Mouse (Mus musculus): ENCODE measurements around the gene Rpf1. TPM values are rescaled to one million over a fixed set of nuclear protein-coding genes. Genes with fewer than 3 reads are reported as not detected.

Rpf1 gene
- total and polyA plus RNA-seq, 3 experiments: 5.8 to 15.3 (median 13.0) TPM

- Histone ChIP-seq H3K27me3 (ENCODE audit: control insufficient read depth, insufficient read depth, low read length) (no peaks in the 10 kb centered on the region), H3K4me3 (peak within 1 kb of the TSS; percentile 92), H3K9ac (ENCODE audit: low read depth, low read length) (peak within 1 kb of the TSS; percentile 99), H3K27ac (peak within 1 kb of the TSS; percentile 98), H3K79me2 (replicated peaks; ENCODE audit: control insufficient read depth, insufficient read depth, low read length) (peaks cover 7% of the 10 kb centered on the region), H3K4me1 (ENCODE audit: control insufficient read depth, insufficient read depth, low read length) (peaks cover 15% of the 10 kb centered on the region), H3K36me3 (ENCODE audit: control insufficient read depth, insufficient read depth, low read length) (peaks cover 32% of the 10 kb centered on the region)
- under 1% methylated on average over 67 of the region's 88 CpGs for WGBS
- no peak for TF ChIP-seq EP300 (IDR thresholded peaks at IDR 0.05; ENCODE audit: insufficient read depth, low read depth, low read length)
- TF ChIP-seq POLR2A (IDR thresholded peaks at IDR 0.05; ENCODE audit: insufficient read depth, low read depth, low read length): peak; percentile 62; the same call in 1 of the 2 replicates
- peak; percentile 92 to 94 for DNase-seq
- intact Hi-C loops (cut with DNase I): loop anchor here (1.0 to 5.0 kb wide), 3 partner anchors 21 to 152 kb away; partner anchors contain the start of gene Rpf1
Observed at GRCm38 (mm10) chr3:146499431-146500002, 21.7 kb downstream of the Rpf1 start, which contains the start of the genes Spata1 and Gng5. TSS of gene Spata1 (minus strand) at chr3:146499753. TSS of gene Gng5 (plus strand) at chr3:146499807.

GRCm38 (mm10) chr3:146498989-146499388 is 22.2 kb downstream of the Rpf1 start:
- no peaks in the 10 kb centered on the region for H3K27me3 ChIP-seq (ENCODE audit: control insufficient read depth, insufficient read depth, low read length)
- peak overlapping the region; percentile 98 for H3K27ac ChIP-seq
- intact Hi-C loops (cut with DNase I): loop anchor here (1.0 to 5.0 kb wide), 2 partner anchors 49 to 152 kb away; no protein-coding TSS in a partner anchor
- H3K9ac ChIP-seq (ENCODE audit: low read depth, low read length): peak overlapping the region; percentile 99
- DNase-seq: no peak
- peaks cover 28% of the 10 kb centered on the region for H3K36me3 ChIP-seq (ENCODE audit: control insufficient read depth, insufficient read depth, low read length)
- H3K4me3 ChIP-seq: peak overlapping the region; percentile 92
- H3K79me2 ChIP-seq (replicated peaks; ENCODE audit: control insufficient read depth, insufficient read depth, low read length): peaks cover 7% of the 10 kb centered on the region
- H3K4me1 ChIP-seq (ENCODE audit: control insufficient read depth, insufficient read depth, low read length): peaks cover 14% of the 10 kb centered on the region
- TF ChIP-seq POLR2A (IDR thresholded peaks at IDR 0.05; ENCODE audit: insufficient read depth, low read depth, low read length): no peak
- TF ChIP-seq EP300 (IDR thresholded peaks at IDR 0.05; ENCODE audit: insufficient read depth, low read depth, low read length): no peak
- TF ChIP-seq CTCF (IDR thresholded peaks at IDR 0.05): no peak
- WGBS: 1% methylated on average over 13 of the region's 13 CpGs

GRCm38 (mm10) chr3:146494941-146495340 is 26.3 kb downstream of the Rpf1 start:
- H3K4me3 ChIP-seq: no peak overlapping the region
- peaks cover 2% of the 10 kb centered on the region for H3K4me1 ChIP-seq (ENCODE audit: control insufficient read depth, insufficient read depth, low read length)
- H3K79me2 ChIP-seq (replicated peaks; ENCODE audit: control insufficient read depth, insufficient read depth, low read length): no peaks in the 10 kb centered on the region
- no peak for TF ChIP-seq CTCF (IDR thresholded peaks at IDR 0.05)
- no peak for TF ChIP-seq EP300 (IDR thresholded peaks at IDR 0.05; ENCODE audit: insufficient read depth, low read depth, low read length)
- TF ChIP-seq POLR2A (IDR thresholded peaks at IDR 0.05; ENCODE audit: insufficient read depth, low read depth, low read length): no peak
- no peak for DNase-seq
- WGBS: 93% methylated on average over 8 of the region's 8 CpGs
- H3K9ac ChIP-seq (ENCODE audit: low read depth, low read length): no peak overlapping the region
- no peaks in the 10 kb centered on the region for H3K36me3 ChIP-seq (ENCODE audit: control insufficient read depth, insufficient read depth, low read length)
- H3K27ac ChIP-seq: no peak overlapping the region
- no peaks in the 10 kb centered on the region for H3K27me3 ChIP-seq (ENCODE audit: control insufficient read depth, insufficient read depth, low read length)
- intact Hi-C loops (cut with DNase I): loop anchor here (5.0 kb wide), 1 partner anchor 148 kb away; no protein-coding TSS in a partner anchor

- DNase-seq: no peak
- no peak overlapping the region for H3K27ac ChIP-seq
- no peaks in the 10 kb centered on the region for H3K79me2 ChIP-seq (replicated peaks; ENCODE audit: control insufficient read depth, insufficient read depth, low read length)
- WGBS: 87% methylated on average over 4 of the region's 4 CpGs
- H3K4me3 ChIP-seq: no peak overlapping the region
- no peak overlapping the region for H3K9ac ChIP-seq (ENCODE audit: low read depth, low read length)
- TF ChIP-seq CTCF (IDR thresholded peaks at IDR 0.05): no peak
- no peak for TF ChIP-seq EP300 (IDR thresholded peaks at IDR 0.05; ENCODE audit: insufficient read depth, low read depth, low read length)
- TF ChIP-seq POLR2A (IDR thresholded peaks at IDR 0.05; ENCODE audit: insufficient read depth, low read depth, low read length): no peak
- intact Hi-C loops (cut with DNase I): no loop called here
- no peaks in the 10 kb centered on the region for H3K4me1 ChIP-seq (ENCODE audit: control insufficient read depth, insufficient read depth, low read length)
- no peaks in the 10 kb centered on the region for H3K36me3 ChIP-seq (ENCODE audit: control insufficient read depth, insufficient read depth, low read length)
- no peaks in the 10 kb centered on the region for H3K27me3 ChIP-seq (ENCODE audit: control insufficient read depth, insufficient read depth, low read length)
Observed at GRCm38 (mm10) chr3:146486464-146486863, 34.8 kb downstream of the Rpf1 start.

- Histone ChIP-seq H3K4me3 (no peak overlapping the region), H3K27me3 (ENCODE audit: control insufficient read depth, insufficient read depth, low read length) (no peaks in the 10 kb centered on the region), H3K4me1 (ENCODE audit: control insufficient read depth, insufficient read depth, low read length) (no peaks in the 10 kb centered on the region), H3K27ac (no peak overlapping the region), H3K79me2 (replicated peaks; ENCODE audit: control insufficient read depth, insufficient read depth, low read length) (no peaks in the 10 kb centered on the region), H3K9ac (ENCODE audit: low read depth, low read length) (no peak overlapping the region), H3K36me3 (ENCODE audit: control insufficient read depth, insufficient read depth, low read length) (no peaks in the 10 kb centered on the region)
- WGBS: 63% methylated on average over 2 of the region's 2 CpGs
- intact Hi-C loops (cut with DNase I): loop anchor here (1.0 kb wide), 1 partner anchor 138 kb away; no protein-coding TSS in a partner anchor
- TF ChIP-seq POLR2A (IDR thresholded peaks at IDR 0.05; ENCODE audit: insufficient read depth, low read depth, low read length): no peak
- TF ChIP-seq EP300 (IDR thresholded peaks at IDR 0.05; ENCODE audit: insufficient read depth, low read depth, low read length): no peak
- TF ChIP-seq CTCF (IDR thresholded peaks at IDR 0.05): peak; percentile 64
- no peak for DNase-seq
Observed at GRCm38 (mm10) chr3:146482044-146482443, 39.2 kb downstream of the Rpf1 start.

DNA sequence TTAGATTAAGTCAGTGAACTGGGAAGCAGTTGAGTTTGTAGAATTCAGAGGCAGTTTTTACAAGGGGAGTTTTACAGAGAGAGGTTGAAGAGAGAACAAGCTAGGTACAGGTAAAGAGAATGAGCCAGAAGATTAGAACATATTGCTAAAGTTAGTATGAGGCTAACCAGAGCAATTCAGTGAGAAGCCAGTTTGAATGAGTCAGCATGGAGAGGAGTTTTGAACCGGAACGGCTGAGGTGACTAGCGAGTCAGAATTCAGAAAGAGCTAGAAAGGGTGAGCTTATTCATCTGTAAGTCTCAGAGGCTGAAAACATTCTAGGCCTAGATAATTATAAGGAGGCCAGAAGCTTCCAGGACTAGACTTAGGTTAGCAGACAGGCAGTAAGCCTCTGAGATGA is 46.8 kb downstream of the Rpf1 start:
- no peaks in the 10 kb centered on the region for H3K36me3 ChIP-seq (ENCODE audit: control insufficient read depth, insufficient read depth, low read length)
- intact Hi-C loops (cut with DNase I): no loop called here
- H3K79me2 ChIP-seq (replicated peaks; ENCODE audit: control insufficient read depth, insufficient read depth, low read length): no peaks in the 10 kb centered on the region
- no peak overlapping the region for H3K9ac ChIP-seq (ENCODE audit: low read depth, low read length)
- H3K4me3 ChIP-seq: no peak overlapping the region
- H3K27me3 ChIP-seq (ENCODE audit: control insufficient read depth, insufficient read depth, low read length): no peaks in the 10 kb centered on the region
- no peak overlapping the region for H3K27ac ChIP-seq
- H3K4me1 ChIP-seq (ENCODE audit: control insufficient read depth, insufficient read depth, low read length): no peaks in the 10 kb centered on the region
- no peak for DNase-seq
- 91% methylated on average over 3 of the region's 3 CpGs for WGBS
- TF ChIP-seq EP300 (IDR thresholded peaks at IDR 0.05; ENCODE audit: insufficient read depth, low read depth, low read length): no peak
- no peak for TF ChIP-seq POLR2A (IDR thresholded peaks at IDR 0.05; ENCODE audit: insufficient read depth, low read depth, low read length)
- no peak for TF ChIP-seq CTCF (IDR thresholded peaks at IDR 0.05)

Data from heart, adult 2 months (tissue).